Mouse (Mus musculus) right cerebral cortex, postnatal 25 days (tissue): ENCODE data around the gene Lysmd1.

Source experiments
- DNase-seq: peaks from one replicate; pipeline ENCODE4 v3.0.0; 2022

Lysmd1 gene

GRCm38 (mm10) chr3:95174011-95174592, 40.2 kb downstream of the Lysmd1 start:
- DNase-seq: peak; percentile 58

- no peak for DNase-seq
These were observed 42.6 kb downstream of the Lysmd1 start for GRCm38 (mm10) chr3:95176500-95176899.

GRCm38 (mm10) chr3:95177583-95177982, 43.7 kb downstream of the Lysmd1 start:
- DNase-seq: no peak

- DNase-seq: no peak
These were observed 45.1 kb downstream of the Lysmd1 start for GRCm38 (mm10) chr3:95178948-95179347.

GRCm38 (mm10) chr3:95179890-95180289, 46.0 kb downstream of the Lysmd1 start:
- DNase-seq: no peak

GRCm38 (mm10) chr3:95181841-95182240, 48.0 kb downstream of the Lysmd1 start:
- DNase-seq: no peak

GRCm38 (mm10) chr3:95184796-95185577, 51.1 kb downstream of the Lysmd1 start:
- no peak for DNase-seq

GRCm38 (mm10) chr3:95186100-95186499, 52.2 kb downstream of the Lysmd1 start:
- no peak for DNase-seq

GRCm38 (mm10) chr3:95186888-95187287, 53.0 kb downstream of the Lysmd1 start:
- no peak for DNase-seq
